Mouse (Mus musculus): ENCODE results near the gene Rnf207. TPM values are rescaled to one million over a fixed set of nuclear protein-coding genes. Genes with fewer than 3 reads are reported as not detected.

Rnf207 gene
- total RNA-seq, 2 experiments from 2014 or later = 0.46 to 0.96 TPM

DNA sequence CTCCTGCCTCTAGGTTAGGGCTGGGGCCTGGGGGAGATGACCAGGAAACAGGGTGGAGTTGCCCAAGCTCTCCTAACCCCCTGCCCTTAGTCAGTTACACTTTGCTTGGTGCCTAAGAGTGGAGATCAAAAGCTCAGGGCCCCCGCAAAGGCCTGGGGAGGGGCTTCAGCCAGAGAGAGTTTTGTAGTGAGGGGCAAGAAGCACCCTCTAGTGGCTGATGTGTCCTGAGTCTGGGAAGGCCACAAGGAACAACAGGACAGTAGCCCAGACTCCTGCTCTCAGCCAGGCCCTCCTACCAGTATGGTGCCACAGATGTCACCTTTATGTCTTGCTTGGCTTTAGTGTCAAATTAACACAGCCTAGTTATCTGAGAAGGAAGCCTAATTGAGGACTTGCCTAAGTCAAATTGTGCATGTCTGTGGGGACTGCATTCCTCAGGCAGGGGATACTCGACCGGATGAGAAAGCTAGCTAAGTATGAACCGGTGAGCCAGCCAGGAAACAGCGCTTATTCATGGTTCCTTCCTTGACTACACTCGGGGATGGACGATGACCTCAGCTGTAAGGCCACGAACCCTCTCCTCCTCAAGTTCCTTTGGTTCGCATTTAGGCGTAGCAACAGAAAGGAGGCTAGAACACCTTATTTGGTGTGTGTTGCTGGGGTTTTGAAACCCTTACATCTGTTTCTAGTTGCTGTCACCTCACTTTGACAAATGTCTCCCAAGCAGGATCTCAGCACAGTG lies 24.4 kb downstream of the Rnf207 start:
- DNase-seq = no peak

DNA sequence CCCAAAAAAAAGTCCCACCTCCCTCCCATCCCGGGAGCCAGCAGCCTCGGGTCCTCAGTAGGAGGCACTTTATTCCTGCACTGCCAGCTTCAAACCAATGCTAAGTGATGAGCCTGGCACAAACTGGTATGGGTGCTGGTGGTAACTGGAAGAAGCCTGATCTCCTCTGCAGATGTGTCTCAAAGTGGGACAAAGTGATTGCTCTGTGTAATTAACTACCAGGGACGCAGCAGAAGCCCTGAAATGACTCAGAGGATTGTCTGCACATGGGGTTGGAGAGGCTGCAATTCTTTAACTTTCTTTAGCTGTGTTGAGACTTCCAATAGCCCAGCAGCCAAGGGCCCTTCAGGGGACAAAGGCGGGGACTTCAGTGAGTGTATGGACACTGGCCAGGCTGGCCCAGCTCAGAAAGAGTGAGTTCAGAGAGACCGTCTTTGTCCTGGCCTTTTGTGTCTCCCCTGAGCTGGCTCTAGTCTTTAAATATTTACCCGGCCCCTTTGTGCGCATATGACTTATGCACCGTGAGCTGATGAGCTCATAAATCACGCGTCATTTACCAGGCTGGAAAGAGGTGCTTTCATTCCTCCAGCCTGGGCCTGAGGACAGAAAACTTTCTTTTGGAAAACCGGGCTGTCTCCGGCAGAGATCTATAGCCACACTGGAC lies 26.6 kb downstream of the Rnf207 start:
- no peak for DNase-seq

DNA sequence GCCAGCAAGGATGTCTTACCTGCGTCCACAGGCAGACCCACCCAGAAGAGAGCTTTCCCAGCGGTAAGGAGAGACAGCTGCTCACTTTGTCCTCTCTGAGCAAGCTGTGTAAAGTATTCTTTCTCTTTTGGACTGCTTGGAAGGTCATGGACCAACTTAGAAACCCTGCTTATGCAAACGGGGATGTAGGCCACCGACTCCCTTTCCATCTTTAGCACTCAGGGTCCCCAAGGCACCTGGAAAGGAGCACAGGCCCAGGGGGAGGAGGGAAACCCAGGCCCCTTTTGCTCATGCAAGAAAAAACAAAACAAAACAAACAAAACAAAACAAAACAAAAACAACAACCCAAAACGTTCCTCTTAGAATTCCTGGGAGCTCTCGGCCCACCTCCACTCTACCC lies 27.2 kb downstream of the Rnf207 start, which contains the start of gene Hes3:
Hes3 (minus strand) TSS at position 101 of the 400 bp plus-strand sequence.
- no peak for DNase-seq

DNA sequence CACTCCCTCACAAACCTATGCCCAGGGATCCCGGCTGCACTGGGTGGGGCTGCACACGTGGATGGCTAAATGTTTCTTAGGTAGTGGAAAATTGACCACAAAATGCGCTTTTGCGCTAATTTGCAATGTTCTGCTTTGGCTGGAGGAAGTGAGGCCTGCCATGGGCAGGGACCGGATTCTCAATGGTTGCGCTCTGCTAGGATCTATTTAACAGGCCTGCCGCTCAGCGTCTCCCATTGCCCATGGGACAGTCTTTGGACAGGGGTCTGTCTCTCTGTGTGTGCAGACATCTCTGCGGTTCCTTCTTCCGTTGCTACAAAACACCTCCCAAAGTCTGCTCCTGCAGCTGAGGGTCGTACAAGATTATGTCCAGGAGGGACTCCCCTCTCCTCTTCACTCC lies 27.8 kb downstream of the Rnf207 start:
- DNase-seq = no peak

DNA sequence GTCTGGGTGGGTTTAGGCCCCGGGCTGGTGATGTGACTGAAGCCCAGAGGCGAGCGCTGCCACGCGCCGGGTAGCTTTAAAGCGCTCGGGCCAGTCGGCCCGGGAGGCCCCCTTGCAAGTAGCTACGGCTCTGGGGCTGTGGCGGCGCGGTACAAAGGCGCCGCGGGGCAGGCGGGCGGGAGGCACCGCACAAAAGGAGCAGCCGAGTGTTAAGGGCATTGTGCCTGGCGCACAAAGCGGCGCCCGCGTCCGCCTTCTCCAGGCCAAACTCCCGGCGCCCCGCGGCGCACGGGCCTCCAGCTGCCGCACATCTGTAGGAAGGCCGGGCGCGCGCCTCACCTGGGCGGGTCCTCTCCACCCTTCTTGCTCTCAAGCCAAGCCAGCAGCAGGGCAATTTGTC lies 28.4 kb downstream of the Rnf207 start:
- no peak for DNase-seq

DNA sequence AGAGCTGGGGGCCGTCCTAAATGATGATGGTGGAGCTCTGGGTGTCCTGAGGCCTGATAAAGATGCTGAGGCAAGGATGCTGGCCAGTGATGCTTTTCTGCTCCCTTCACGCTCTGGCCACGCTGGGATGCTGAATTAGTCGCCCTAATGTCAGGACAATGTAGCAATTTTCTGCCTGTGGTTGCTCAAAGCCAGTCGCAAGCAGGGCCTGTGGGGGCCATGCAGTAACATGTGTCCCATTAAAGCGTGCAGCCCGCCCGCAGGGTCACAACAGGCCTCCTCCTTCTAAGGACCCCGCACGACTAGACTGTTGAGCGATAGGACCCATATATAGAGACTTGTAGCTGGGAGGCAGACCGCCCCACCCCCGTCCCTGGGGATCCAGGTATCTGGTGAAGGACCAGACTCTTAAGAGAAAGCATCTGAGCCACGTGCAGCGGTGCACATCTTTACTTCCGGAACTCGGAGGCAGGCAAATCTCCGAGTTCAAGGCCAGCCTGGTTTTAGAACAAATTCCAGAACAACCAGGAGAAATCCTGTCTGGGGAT lies 30.3 kb downstream of the Rnf207 start:
- DNase-seq = no peak

DNA sequence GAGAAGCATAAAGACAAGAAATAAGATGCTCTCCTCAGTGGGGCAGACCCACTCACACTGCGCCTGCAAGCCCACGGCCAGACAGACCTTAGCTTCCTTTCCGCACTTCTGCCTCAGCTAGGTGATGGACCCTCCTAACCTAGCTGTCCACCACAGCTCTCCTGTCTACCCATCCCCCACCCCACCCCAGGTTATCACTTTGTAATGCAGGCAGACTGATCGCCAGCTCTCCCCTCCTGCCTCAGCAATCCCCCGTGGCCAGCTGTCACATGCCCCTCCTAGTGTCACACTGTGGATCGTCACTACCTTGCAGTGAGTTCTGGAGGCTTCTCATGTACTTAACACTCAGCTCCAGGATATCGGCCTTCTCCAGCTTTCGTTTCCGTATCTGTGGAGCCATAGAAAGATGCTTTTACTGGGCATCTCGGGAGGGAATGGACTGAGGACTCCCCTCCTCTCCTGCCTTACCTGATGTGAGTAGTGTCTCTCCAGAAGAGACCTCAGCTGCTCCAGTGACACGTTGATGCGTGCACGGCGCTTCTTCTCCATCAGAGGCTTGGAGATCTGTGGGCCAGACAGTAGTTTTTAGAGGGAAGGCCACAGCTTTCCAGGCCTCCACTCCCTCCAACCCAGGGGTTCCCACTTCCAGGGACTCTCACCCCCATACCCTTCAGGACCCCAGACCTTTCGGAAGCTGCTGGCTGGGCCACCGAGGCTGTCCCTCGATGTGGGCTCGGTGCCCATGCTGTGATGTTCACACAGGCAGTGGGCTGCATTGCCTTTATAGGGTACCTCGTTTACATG lies 31.3 kb downstream of the Rnf207 start:
- no peak for DNase-seq

DNA sequence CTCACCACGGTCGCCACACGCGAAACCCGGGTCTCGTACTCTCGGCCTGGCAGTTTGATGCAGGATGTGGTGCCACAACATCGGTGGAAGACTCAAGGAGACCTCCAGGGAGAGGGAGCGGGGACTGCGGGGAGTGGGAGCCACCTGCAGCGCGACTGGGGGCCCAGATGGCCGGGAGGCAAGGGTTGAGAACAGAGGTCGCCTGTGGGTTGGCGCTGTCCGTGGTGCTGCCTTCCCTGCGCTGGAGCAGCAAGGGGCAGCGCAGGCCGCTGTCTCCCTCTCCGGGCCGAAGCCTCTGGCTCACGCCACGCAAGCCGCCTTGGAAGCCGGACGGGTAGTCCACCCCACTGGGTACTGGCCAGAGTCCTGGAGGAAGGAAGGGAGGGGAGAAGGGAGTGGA lies 31.9 kb downstream of the Rnf207 start:
- DNase-seq = peak; percentile 83 to 88

DNA sequence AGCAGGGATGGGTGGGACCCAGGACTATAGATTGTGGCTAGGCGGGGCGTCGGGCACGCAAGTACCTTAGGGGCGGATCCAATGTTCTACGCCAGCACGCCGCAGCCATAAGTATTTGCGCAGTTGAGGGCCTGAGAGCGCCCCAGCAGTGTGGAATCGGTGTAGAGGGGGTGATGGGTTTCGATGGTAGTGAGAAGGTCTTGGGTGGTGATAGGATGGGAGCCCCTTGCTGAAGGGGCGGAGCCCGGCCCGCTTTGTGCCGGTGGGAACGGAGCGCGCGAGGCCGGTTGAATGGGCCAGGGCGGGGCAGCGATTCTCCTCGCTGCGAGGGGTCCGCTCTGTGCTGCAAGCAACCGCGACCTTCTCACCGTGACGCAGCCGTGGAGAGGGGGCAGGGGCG lies 32.6 kb downstream of the Rnf207 start:
- no peak for DNase-seq

DNA sequence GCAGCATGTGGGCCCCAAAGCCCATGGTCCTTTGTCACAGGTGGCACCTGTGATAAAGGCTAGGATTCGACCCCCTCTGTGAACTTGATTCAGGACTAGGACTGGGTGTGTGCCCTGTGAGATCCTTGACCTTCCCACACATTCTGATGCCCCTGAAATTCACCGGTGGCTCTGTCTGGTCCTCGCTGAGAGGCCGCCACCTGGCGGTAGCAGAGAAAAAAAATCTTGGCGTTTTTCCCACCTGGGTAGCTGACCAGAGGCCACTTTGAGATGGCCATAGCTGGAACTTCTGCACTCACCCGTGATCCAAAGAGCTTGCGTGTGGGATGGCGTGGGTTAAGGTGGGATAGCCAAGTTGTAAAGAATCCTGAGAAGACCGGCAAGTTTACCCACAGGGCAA lies 33.3 kb downstream of the Rnf207 start:
- DNase-seq = peak; percentile 64 to 73

DNA sequence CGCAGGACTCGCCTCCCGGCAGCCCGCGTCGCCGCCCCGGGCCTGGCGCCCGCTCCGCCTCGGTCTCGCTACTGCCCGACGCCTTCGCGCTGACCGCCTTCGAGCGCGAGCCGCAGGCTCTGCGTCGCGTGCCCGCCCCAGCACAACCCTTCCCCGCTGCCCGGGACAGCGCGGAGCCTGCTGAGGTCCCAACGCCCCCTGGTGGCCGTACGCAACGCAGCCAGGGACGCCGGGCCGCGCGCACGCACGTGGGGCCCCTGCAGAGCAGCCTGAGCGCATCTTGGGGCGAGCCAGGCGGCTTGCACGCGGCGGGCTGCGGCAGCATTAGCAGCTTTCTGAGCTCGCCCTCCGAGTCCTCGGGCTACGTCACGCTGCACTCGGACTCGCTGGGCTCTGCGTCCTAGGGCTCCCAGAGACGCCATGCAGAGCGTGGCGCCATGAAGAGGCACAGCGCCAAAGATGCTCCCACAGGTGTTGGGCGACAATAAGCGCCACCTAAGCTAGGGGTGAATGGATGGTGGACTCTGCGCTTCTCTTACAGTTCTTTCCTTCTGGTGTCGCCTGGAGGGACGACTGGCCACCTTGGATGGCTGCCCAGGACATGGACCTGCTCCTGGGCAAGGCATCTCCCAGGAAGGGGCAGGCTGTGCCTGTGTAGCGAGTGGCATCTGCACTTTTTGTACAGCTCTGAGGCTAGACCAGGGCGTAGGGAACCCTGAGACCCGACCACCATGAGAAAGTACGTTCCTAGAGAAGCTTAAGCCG lies 35.4 kb downstream of the Rnf207 start:
- DNase-seq = peak; percentile 92 to 94

DNA sequence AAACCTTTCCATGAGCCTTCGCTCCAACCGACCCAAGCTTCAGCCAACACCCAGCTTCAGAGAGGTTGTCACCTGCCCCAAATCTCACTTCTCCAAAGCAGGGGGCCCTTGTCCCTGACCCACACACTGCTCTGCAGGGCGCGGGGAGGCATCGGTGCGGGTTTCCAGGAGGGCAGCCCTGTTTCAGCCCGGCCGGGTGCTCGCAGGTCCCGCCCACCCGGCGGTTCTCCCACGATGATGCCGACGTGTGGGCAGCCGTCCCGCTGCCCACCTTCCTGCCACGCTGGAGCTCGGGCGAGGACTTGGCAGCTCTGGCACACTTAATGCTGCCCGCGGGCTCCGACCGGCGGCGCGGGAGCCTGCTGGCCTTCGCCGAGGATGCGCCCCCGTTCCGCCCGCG lies 36.1 kb downstream of the Rnf207 start:
- DNase-seq = no peak

DNA sequence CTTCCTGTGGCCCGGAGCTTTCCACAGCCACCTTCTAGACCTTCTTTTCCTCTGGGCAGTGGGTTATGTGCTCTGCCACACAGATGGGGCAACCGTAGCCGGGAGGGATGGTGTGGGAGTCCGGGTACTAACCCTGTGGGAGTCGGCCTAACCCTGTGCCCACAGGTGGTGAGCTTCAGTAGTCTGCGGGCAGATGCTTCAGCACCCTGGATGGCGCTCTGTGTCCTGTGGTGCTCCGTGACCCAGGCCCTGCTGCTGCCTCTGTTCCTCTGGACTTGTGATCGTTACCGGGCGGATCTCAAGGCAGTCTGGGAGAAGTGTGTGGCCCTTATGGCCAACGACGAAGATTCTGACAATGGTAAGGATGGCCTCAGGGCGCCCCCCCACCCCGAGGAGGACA lies 37.2 kb downstream of the Rnf207 start:
- DNase-seq = no peak

DNA sequence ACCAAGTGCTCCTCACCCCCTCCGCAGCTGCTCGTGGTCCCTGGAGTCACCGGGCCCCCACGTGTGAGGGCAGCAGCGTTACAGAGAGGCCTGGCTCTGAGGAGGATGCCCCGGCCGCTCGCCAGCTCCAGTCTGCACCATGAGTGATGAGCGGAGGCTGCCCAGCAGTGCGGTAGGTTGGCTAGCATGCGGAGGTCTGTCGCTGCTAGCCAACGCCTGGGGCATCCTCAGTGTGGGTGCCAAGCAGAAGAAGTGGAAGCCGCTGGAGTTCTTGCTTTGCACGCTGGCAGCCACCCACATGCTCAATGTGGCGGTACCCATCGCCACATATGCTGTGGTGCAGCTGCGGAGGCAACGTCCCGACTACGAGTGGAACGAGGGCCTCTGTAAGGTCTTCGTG lies 39.8 kb downstream of the Rnf207 start:
- DNase-seq = no peak

DNA sequence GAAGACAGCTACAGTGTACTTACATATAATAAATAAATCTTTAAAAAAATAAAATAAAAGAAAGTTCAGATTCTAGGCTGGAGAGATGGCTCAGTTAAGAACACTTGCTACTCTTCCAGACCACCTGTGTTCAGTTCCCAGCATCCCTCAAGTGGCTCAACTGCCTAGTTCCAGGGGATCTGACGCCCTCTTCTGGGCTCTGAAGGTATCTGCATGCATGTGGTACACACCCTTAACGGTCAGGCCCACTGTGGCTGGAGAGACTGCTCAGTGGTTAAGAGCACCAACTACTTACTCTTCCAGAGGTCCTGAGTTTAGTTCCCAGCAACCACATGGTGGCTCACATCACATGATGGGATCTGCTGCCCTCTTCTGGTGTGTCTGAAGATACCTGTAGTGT lies 40.9 kb downstream of the Rnf207 start:
- DNase-seq = no peak

DNA sequence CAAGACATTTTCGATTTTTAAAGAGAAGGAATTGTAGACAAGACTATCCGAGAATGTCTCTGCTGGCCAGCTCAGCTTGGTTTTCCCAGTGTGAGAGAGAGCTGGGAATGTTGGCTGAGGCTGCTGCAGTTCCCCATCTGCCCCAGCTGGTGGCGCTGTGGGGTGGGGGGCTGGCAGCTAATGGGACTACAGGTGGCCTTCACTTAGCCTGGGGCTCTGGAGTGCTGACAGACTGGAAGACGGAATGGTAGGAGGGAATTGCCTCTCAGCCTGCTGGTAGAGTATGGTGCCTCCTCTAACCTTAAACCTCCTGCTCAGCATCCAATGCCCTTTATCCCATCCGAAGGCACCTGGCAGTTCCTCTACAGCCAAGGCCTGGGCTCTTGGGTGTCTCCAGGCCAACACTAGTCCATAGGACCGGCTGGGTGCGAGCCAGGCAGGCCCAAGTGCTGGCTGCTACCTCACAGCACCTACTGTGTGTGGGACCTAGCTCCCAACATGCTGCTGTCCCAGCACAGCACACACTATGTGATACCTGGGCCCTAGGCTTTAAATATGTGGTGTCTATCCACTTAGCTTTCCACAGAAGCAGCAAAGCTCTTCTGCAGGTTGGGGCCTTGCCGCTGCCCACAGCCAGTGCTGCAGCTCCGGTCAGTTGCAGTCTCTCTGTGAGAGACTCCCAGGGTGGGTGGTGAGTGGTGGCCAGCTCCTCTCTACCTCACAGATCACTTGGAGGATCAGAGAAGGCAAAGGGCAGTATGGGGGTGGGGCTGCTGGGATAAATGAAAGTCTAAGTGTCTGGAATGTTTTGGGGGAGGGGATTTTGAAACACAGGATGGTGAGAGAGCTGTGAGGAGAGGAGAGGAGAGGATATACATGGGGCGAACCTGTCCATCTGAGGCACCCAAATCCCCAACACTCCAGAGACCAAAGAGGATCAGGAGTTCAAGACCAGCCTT lies 42.1 kb downstream of the Rnf207 start:
- peak in 1 of 2 experiments; percentile 49 for DNase-seq

DNA sequence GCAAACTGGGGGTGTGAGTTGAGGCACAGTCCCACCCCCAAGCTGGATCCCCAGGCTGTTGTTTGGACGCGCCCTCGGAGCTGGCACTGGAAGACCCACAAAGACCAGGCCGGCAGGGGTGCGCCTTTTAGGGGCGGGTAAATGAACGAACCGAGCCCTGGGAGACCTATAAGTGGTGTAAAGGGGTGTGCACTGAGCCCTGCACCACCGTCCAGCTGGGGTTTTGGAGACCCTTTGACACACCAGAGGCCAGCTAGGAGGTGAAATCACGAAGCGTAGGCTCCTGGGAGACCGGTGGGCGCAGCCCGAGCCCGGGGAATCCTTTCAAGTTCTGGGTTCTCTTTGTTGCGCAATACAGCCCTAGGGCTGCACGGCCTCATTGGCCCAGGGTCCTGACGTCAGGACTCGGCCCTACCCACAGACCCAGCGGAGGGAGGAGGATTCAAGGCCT lies 44.1 kb downstream of the Rnf207 start:
- DNase-seq = no peak

DNA sequence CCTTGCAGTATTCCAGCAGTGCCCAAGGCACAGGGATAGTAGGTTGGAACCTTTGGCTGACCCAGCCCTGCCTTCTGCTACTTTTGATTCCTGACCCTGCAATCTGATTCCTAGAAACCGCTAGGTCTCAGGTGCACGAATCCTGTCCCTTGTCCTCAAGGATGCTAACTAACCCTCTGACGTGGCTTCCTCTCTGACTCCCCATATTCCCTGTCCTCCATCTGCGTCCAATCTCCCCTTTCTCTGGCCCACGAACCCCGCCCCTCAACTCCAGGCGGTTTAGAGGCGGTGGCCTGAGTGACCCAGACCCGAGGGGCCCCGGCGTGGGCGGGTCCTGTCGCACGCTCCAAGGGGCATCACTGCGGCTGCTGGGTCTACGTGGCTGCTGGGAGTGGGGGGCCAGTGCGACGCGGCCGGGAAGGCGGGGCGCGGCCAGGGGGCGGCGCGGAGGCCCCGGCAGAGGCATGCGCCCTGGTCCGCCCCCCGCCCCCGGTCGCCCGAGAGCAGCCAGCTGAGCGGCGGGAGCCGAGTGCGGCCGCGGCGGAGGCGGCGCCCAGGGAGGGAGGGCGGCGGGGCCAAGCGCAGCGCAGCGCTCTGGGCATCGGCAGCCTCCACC lies 45.1 kb downstream of the Rnf207 start, which contains the start of gene Gpr153:
Gpr153 (plus strand) TSS at position 612 of the 616 bp plus-strand sequence.
- DNase-seq = peak; percentile 47 to 72

DNA sequence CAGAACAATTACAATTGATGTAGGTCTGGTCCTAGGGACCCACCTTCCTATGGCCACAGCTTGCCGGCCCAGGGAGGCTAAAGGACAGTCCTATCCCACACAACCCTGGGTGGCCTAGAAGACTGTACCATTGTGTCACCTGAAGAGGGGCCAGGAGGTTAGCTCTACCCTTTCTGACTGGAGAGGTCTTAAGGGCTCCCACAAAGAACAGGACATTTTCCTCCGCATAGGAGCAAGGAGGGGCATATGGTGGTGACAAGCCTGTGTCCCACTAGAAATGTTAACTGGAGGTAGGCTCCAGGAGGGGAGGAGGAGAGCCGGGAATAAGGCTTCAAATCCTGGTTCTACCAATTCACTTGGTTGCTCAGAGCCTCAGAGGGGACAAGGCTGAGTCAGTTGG lies 45.6 kb downstream of the Rnf207 start:
- no peak for DNase-seq

DNA sequence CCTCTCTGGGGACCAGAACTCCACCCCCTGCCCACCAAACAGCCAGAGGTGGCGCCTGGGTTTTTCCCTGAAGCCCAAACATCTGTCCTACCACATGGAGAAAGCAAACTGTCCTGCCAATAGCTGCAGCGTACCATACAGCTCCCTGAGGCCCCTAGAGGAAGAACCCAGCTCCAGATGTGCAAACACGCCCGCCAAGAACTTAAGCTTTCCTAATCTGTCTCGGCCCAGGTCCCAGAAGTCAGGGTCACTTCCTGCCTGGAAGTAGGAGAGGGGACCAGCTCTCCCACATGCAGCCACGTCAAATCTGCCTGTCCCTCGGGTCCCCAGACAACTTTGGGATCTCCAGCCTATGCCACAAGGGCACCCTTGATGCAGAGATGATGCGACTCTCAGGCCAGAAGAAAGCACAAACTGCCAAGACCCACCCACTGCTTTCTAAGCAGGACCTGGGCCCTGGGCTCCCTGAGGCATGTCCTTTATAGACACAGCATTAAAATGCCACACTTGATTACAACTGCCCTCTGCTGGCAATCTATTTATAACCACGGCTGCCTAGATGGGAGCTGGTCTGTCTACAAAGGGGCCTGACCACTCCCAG lies 46.2 kb downstream of the Rnf207 start:
- peak; percentile 35 to 39 for DNase-seq

Measured in adrenal gland, postnatal 36 days (tissue).